Mouse (Mus musculus): ENCODE data around the gene Pgpep1l.
A peak's percentile ranks its signal among the peaks of the same experiment; 100 is the strongest.

Pgpep1l gene

DNA sequence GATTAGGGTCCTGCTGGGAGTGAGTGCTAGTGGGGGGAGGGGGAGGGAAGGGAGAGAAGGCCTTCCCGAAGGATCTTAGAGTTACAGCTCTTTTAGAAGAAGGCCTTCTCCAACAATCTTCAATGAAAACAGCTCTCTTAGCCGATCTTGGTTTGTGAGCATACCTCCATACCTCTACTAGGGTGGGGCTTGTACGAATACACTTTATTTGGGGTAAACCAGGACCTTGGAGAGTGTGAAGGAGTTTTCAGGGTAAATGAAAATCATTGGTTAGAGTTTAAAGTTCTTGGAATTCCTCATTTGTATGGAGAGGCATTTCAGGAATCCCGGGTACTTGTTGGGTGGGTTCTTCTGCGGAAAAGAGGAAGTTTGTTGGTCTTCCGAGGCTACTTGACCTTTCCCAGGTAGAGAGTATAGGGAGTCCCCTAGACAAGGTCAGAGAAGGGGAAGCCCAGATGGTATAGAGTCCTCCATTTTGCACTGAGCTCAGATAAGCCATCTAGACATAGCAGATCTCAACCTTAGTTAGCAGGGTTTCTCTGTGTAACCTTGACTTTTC, 4.4 kb downstream of the Pgpep1l start:
- peak; percentile 32 for DNase-seq (ENCODE audit: low read depth, low spot score)

DNA sequence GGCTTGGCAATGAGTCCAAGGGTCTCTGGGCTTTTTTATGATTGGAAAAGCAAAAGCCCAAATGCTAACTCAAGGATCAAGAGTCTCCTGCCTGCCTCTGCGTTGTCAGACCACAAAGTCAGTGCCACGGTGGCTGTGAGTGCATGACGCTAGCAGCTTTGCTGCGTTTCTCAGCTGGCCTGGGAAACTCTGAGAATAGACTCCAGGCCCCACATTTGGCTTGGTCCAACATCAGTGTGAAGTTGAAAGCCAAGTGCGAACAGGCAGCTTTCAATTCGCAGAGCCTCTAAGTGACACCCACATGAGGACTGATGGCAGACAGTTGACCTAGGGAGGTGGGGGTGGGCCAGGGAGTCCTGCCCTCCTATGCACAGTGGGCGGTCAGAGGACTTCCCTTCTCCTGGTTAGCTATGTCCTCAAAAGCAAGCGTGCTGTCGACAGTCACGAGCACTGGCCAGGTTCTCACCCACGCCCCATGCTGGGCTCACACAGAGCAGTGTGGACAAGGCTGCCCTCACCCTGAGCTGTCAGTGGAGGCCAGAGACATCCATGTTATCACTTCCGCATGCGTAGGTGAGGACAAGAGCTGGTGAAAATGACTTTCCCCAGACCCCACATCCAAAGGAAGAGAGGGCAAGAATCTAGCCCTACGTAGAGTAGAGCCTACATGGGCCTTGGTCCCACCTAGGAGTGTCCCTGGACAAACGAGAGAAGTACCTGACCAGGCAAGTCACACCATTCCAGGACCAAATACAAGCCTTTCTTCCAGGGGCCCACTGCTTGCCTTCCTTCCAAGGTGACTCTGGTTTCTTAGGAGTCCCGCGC, 5.5 kb downstream of the Pgpep1l start:
- no peak for DNase-seq (ENCODE audit: low read depth, low spot score)

DNA sequence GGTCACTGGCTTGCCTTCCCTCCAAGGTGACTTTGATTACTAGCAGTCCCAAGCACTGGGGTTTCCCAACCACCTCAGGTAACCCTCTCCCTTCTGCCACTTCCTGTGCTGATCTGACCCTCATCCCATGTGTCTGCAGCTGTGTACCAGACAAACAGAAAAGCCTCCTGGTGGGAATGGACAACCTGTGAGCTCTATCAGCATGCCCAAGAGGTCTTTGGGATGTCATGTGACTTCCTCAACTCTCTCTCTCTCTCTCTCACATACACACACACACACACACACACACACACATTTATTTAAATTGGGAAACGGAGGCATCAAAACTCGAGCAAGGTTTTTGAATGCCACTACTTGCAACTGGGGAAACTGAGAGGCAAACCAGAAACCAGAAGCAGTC, 6.3 kb downstream of the Pgpep1l start:
- DNase-seq (ENCODE audit: low read depth, low spot score): no peak

DNA sequence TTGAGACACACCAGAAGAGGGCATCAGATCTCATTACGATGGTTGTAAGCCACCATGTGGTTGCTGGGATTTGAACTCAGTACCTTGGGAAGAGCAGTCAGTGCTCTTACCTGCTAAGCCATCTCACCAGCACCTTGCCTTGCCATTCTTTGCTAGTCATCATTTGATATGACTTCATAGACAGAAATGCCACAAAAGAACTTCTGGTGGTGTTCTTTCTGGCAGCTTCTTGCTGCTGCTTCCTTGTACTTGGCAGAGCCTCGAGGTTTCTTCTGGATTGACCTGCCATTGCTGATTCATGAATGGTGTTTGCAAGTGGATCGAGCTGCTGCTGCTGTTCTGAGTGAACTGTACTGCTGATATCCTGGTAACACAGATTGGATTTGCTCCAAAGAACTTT, 13.1 kb downstream of the Pgpep1l start:
- DNase-seq (ENCODE audit: low read depth, low spot score): no peak

DNA sequence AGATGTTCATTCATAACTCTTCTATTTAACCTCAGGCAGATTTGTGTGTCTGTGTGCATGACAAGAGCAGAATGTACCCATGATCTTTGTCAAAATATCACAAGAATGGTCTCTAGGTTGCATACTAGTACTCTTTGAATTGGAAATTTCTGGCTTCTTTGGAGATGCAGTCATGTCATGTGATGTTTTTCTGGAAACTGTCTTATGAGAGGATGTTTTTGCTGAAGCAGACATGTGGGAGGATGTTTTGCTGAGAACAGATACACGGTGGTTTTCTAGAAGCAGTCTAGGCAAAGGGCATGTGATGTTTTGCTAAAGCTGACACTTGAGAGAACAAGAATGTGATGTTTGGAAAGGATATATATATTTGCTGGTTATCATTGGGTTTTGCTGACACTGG, 13.6 kb downstream of the Pgpep1l start:
- no peak for DNase-seq (ENCODE audit: low read depth, low spot score)

DNA sequence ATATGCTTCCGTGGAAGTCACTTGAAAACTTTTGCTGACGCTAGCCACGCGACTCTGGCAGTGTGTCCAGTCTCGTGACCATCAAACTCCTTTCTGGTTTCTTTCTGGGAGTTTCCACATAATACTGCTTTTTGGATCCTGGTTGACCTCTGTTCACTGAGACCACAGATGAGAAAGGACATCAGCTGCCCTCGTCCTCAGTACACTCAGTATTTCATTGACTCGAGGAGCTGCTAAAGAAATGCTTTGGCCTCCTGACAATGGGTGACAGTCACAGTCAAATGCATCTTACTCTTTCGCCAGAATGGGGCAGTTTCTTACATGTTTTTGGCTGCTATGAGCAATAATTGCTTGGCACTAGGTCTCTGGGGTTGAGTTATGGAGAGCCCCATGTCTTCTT, 17.8 kb downstream of the Pgpep1l start:
- no peak for DNase-seq (ENCODE audit: low read depth, low spot score)

DNA sequence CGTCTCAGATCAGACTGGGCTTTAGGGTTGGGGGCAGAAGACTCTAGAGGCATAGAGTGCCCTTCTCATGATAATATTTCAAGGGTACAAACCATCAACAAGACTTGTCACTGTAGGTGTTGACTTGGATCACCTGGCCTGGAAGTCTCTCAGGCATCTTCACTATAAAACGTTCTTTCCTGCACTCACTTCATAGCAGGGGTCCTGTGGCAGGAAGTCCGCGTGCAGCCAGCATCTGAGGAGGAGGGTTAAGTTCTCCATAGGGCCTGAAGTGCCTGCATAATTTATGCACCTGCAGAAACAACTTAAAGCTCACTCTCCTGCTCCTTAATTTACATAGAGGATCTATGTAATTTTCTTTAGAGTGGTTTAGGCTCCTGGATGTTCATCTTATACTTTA, 18.4 kb downstream of the Pgpep1l start:
- DNase-seq (ENCODE audit: low read depth, low spot score): no peak

DNA sequence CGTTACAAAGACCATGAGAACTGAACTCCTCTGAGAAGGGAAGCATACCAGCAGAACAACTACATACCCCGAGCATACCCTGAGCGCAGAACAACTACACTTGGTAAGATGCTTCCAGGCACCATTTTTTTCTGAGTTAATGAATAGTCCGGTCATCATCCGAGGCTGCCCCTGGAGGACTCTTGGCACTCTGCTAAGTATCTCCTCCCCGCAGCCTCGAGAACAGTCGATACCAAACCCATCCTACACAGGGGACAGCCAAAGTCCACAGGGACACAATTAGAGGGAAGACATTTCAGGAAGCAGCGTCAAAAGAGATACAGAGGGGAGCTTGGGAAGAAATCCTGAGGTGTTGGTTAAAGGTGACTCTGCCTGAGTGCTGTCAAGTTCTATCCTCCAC, 22.8 kb downstream of the Pgpep1l start:
- no peak for DNase-seq (ENCODE audit: low read depth, low spot score)

DNA sequence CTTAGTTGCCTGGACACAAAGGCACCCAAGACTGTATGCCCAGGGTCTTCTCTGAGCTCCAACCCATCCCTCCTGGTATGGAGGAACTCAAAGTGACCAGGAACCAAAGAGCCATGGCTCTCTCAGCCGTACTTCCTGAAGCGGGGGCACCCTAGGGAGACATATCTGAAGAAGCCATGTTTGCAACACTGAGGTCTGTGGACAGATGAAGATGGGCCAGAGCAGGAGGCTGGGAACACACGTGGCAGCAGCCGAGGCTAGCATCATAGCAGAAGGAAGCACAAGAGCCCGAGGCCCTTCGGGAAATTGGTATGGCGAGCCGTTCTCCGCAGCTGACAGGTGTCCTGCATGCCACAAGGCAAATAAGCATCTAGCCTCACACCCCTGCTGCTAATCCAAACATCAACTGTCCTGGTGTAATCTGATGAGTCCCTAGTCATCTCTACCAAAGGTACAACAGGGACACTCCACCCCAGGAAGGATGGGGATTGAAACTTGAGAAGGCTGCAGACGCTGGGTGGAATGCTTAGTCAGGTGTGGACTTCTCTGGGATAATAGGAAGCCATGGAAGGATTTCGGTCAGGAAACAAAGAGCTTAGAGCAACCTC, 24.7 kb downstream of the Pgpep1l start:
- no peak for DNase-seq (ENCODE audit: low read depth, low spot score)

DNA sequence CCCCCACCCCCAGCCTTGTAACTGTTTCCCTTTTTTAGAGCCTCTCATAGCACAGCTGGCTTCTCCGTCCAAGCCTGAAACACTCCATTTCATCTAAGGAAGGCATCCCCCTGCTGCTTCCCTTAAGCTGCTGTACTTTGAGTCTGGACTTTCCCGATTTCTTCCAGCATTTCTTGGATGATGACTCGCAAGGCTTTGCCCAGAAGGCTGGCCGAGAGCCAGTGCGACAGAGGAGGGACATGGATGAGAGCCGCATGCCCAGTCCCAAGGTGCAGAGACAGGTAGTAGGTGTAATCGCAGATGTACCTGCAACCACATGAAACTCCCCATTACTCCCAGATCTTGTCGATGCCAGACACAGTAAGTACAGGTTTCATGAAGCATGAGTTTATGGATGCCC, 27.2 kb downstream of the Pgpep1l start:
- no peak for DNase-seq (ENCODE audit: low read depth, low spot score)

DNA sequence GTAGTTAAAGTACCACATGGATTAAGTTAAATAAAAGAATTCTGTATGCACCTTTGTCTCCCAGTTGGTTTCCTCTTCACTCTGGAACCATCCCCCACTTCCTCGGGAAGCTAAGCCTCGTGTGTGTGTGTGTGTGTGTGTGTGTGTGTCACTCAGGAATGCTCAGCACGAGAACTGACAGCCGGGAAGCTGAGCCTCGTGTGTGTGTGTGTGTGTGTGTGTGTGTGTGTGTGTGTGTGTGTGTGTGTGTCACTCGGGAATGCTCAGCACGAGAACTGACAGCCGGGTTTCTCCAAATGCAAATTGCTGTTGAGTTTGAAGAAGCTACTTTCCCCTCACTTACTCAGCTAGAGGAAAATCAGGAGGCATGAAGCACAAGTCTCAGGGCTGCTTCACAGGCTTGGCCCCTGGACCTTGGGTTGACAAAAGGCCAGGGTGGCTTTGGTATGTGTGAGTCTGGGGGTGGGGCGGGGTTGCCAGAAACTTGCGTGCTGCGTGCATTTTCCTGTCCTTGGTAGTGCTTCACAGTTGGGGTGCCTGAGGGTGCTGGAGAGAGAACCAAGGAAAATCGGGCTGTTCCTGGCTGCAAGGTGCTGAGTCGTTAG, 30.3 kb downstream of the Pgpep1l start:
- no peak for DNase-seq (ENCODE audit: low read depth, low spot score)

DNA sequence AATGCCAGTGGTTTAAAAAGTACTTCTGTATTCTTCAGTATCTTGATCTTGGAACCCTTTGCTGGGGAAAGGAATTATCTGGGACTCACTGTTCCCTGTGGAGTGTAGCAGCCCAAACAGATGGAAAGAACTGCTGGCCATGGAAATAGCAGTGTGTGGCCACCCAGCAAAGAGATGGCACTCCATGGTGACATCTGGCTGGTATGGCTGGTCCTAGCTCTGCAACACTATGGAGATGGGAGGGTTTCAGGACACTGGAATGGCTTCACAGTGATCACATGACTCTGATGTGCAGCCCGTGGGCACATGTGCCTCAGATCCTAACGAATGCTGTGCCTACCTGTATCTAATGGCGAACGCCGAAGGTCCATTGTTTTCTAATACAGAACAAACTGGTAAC, 31.5 kb downstream of the Pgpep1l start:
- DNase-seq (ENCODE audit: low read depth, low spot score): no peak

DNA sequence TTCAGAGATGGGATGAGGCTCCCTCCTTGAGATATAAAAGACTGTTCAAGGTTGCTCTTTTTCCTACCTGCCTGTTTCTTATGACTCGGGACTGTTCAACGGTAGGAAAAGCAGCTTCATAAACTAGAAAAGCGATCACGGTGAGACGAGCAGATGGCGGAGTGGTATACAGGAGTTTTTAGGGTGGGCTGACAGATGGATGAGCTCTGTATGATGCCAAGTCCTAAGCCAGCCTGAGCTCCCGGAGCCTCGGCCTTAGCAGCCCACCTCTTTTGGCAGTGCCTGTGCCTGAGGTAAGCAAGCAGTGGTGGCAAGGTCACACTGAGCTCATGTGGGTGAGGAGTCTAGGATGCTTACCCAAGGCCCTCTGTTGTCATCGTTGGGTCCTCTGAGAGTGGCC, 33.2 kb downstream of the Pgpep1l start:
- DNase-seq (ENCODE audit: low read depth, low spot score): no peak

DNA sequence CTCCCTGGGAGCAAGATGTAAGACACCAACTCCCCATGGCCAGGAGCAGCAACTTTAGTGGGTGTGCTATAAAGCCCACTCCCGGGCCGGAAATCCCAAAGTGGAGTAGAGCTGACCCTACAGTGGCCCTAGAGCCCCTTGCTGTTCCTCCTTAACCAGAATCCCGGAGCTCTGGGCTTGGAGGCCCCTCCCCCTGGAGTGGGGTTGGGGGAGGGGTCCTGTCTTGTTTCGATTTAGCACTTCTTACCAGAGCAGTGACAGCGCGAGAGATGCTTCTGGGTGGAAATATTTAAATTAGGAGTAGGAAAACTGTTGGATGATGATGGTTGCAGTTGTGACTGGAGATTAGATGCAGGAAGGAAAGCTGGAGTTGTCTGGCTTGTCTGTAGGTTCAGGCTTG, 35.5 kb downstream of the Pgpep1l start:
- no peak for DNase-seq (ENCODE audit: low read depth, low spot score)

DNA sequence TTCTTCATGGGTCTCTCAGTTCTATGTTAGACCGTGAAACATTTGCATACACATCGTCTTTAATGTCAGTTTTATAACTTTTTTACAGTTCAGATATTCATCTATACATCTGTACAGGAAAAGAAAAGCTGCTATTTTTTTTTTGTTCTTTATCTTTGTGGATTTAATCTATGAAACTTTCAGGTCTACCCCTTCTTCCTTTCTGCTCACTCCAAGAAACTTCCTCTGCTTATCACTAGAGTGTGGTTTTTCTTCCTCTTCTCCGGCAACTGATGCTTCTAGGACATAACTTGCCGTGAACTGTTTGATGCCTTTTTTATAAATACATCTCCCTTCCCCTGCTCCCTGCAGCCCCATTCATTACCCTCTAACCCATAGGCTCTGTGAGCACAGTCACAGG, 36.4 kb downstream of the Pgpep1l start:
- DNase-seq (ENCODE audit: low read depth, low spot score): no peak

DNA sequence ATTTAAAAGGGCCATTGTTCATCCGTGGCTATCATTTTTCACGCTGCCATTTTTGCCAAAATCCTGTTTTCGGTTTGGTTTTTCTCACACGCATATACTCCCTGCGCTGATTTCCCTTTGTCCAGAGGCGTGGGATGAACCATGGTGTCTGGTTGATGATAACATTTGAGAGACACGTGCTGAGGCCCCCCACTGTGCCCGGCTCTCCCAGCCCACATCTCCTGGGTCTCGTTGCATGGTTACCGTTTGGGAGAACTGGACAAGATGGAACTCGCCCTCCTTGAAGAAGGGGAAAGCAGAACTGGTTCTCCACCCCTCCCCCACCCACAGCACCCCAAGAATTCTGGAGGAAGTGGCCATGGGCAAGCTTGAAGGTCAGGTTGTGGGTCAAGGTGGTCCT, 37.0 kb downstream of the Pgpep1l start:
- no peak for DNase-seq (ENCODE audit: low read depth, low spot score)

DNA sequence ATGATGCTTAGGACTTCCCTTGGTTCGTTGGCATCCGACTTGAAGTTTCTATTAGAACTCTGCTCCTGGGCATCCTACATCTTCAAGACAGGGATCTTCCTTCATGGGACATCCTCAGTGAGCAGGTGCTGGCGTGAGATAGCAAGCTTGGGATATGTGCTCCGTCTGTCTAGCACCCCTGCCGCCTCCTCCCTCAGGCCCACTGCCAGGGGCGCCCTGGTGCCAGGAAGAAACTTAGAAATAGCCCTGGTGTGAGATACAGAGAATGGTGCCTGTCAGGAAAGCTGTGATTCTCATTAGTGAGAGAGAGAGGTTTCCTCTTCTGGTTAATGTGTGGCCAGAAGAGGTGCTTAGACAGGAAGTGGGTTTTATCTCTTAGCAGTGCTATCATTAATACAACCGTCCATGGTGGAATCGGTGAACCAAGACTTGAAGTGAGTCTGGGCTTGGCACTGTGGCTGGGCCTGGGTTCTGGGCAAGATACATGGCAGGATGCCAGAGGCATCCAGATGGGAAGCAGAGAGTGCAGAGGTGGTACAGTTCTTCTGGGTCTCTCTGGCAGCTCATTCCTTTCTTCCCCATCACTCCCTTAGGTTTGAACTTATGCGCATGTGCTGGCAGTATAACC, 38.5 kb downstream of the Pgpep1l start:
- DNase-seq (ENCODE audit: low read depth, low spot score): no peak

DNA sequence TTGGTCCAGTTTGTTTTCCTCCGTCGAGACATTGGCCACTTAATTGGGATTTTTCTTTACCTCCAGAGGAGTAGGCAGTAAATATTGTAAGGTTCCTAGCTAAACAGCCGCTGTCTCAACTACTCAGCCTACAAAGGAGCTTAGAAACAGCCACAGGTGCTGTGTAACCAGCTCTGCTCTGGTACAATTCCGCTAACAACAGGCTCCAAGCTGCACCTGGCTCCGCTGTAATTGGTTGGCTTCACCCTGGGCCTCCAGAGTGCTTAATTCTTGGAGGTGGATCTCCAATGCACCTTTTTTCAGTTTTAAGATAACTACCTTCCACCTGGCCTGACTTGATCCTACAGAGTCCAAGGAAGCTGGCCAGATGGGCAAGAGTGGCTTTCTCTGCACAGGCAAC, 40.0 kb downstream of the Pgpep1l start:
- DNase-seq (ENCODE audit: low read depth, low spot score): no peak

DNA sequence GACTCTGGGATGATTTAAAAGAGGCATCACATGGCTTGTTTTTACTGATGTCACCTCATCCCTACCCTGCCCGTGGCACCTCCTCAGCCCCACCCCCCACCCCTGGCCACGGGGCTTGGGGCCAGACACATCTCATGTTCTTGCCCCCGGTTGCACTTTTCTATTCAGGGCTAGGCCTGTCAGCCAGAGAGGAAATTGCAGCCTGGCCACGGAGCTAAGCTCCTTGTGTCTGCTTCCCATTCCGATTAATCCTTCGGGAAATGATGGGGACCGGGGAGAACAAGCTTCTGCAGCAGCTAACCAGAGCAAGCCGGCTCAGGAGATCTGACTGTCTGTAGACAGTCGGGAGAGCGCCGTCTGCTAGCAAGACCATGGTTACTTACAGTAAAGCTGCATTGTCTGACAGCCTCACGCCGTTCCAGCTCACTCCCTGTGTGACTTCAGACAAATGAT, 40.7 kb downstream of the Pgpep1l start:
- no peak for DNase-seq (ENCODE audit: low read depth, low spot score)

DNA sequence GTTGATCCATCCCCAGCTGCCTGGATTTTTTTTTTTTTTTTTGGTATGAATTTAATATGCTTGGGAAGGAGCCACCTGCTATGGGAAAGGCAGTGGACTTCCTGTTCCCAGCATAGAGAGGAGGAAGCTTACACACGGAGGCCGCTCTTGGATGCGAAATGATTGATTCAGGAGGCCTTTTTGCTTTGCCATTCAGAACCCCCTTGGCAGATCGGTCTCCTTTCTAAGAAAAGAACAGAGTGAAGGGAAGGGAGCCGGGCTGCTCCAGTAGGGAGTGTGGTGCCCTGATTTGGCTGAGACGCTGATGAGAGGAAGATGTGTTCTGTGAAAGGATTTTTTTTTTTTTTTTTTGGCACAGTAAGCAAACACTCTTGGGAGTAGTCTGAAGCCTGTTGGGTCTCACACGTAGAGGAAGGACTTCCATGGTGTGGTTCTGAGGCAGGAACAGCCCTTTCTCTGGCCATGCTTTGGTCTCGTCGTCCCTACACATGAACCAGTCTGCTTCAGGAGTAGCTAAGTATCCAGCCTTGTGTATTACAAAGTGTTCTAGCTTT, 42.3 kb downstream of the Pgpep1l start:
- DNase-seq (ENCODE audit: low read depth, low spot score): no peak

DNA sequence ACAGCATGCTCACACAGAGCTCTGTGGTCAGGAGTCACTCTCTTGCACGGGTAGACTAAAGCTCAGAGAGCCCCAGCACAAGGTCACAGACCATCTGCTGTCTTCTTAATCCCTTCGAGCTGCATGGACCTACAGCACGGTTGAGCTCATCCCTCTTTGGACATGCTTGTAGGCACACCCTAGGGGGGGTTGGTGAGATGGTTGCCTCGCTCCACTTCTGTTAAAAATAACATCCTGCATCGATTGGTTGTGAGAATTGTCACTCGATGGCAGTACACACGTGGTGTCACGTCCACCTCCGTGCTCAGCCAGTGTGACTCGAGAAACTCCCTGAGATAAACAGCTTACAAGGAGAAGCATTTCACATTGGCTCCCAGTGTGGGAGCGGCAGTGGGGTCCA, 45.2 kb downstream of the Pgpep1l start:
- DNase-seq (ENCODE audit: low read depth, low spot score): peak; percentile 79

DNA sequence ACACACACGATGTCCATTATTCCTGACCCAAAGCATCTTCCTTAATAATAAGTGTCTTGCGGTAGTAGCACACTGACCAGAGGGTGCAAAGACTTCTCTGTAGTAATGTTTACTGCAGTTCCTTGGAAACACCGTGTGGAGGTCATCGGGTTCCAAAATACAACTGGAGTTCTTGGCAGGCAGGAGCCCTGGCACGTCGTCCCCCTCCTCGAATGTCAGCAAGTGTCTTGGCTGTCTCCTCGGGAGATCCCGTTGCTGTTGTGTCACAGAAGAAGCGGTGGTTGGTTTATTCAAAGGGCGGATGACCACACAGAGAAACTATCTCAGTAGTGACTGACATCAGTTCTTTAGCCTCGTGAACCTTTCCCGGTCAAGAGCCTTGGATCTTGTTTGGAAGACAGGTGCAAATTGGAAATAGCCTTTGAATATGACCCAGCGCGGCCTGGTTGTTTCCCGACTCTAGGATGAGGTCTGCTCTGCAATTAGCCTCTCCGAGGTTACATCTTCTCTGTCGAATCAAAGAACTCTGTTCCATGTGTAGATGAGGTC, 48.4 kb downstream of the Pgpep1l start:
- DNase-seq (ENCODE audit: low read depth, low spot score): no peak
